Mouse (Mus musculus) heart, adult 18-20 months (tissue): Measurements from ENCODE around the gene Ccnl2. TPM values are rescaled to one million over a fixed set of nuclear protein-coding genes. Genes with fewer than 3 reads are reported as not detected.

Experiments used
- DNase-seq, 2 experiments: peaks; one replicate each; pipeline ENCODE4 v3.0.0; 2021 to 2022; ENCODE audit warnings: mixed read lengths in 1 of 2
- total RNA-seq, 2 experiments: library from RNA; stranded (reverse); gene quantifications; 2 replicates each; pipeline ENCODE4 v1.2.3; 2021

Gene Ccnl2
- total RNA-seq, 2 experiments from 2014 or later: 17.9 to 25.7 TPM

DNA sequence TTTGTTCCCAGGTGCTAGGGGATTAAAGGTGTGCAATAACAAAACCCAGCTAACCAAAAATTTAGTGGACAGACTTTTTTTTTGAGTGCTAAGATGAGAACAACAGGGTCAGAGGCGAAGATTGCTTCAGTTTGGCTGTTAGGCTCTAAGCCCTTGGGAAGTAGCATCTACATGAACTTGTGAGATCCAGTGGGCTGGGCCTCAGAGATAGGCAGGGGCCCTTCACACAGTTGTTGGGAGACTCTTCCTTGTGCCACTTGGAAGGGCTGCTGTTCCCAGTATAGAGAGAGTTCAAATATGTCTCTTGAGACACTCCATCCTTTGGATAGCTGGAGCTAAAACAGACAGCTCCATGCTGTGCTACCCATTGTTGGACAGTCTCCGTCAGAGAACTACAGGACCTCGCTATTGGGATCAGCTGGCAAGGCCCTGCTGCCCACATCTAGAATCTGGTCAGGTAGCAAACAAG is 22.2 kb upstream of the Ccnl2 start, which contains the start of gene Ankrd65:
Ankrd65 (plus strand) TSS at position 419 of the 469 bp plus-strand sequence.
- no peak for DNase-seq

- DNase-seq: no peak
Measured at GRCm38 (mm10) chr4:155790650-155791161, 21.6 kb upstream of the Ccnl2 start.

DNA sequence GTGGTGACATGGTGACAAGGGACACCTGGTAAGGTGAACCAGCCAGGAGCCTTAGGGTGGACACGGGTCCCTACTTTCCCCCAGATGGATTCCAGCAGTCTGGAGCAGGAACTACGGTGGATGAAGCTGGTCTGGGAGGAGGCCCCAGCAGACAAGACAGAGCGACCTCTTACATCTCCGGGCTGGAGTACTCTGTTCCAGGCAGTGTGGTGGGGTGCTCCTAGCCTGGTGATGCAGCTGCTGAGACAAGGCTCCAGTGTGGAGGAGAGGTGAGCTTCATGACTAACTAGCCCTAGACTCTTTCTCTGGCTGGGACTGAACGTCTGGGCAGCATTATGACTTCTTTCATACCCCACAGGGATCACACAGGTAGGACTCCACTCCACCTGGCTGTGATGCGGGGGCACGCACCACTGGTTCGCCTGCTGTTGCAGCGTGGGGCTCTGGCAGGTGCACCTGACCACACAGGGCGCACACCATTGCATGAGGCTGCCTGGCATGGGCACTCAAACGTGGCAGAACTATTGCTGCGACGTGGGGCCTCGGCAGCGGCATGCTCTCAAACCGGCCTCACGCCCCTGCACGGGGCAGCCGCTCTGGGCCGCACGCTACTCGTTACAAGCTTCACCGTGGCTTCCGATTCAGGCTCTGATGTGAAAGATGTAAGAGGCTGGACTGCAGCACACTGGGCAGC is 20.9 kb upstream of the Ccnl2 start:
- DNase-seq: peak in 1 of 2 experiments; percentile 0

- no peak for DNase-seq
Measured at GRCm38 (mm10) chr4:155793730-155794129, 18.6 kb upstream of the Ccnl2 start.

DNA sequence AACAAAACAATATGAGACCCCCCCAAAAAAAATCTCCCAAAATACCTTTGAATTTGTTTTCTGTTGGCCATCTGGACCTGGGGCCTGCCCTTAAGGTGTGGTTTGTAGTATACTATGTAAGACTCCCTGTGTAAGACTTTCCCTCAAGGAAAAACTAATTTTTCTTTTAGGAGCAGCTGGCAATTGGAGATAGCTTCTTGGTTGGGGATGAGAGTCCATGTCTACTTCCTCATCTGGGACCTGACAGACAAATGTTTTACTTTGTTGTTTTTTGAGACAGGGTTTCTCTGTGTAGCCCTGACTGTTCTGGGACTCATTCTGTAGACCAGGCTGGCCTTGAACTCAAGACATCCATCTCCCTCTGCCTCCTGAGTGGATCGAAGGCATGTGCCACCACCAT is 10.2 kb upstream of the Ccnl2 start:
- DNase-seq: no peak

- DNase-seq: no peak
Measured at GRCm38 (mm10) chr4:155802741-155803339, 9.4 kb upstream of the Ccnl2 start, which contains the start of gene Mrpl20. Mrpl20 (plus strand) TSS chr4:155802878.

DNA sequence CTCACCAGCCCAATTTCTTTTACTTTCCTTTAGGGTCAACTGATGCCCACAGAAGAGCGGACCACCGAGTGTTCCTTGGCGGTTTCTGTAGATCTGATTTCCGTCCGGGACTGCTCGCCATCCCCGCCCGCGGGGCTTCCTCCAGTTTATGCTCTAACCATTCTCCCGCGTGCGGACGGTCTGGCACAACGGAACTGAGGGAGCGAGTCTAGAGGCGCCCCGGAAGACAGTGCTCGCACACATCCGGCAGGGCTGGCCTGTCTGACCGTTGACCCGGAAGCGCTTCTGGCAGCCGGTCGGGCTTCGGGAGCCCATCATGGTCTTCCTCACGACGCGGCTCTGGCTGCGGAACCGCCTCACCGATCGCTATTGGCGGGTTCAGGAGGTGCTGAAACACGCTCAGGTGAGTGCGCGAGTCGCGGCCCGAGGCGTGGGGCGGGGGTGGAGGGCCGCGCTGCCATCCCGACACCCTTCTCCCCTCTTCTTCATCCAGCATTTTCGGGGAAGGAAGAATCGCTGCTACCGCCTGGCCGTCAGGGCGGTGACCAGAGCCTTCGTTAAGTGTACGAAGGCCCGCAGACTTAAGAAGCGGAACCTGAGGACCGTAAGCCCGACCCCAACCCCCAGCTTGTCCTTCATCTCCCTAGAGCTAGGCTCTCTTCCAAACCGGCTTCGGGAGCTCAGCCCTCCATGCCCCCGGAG is 8.8 kb upstream of the Ccnl2 start:
- peak; percentile 96 to 98 for DNase-seq

DNA sequence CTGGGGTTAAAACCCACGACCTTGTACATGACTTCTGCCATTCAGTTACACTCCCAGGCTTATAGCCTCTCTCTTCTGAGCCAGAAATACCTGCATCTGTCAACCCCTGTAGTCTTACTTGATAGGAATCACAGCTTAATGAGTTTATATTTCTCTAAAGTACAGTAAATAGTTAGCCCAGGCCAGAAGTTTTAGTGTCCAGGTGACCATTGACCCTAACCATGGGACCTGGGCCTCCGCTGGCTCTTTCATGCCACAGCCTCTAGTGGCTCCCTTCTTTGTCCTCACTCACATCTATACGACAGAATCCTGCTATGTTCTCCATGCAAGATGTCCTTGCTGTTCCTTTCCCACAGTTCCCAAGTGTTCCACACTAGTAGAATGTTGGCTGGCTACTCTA is 4.4 kb upstream of the Ccnl2 start:
- no peak for DNase-seq

DNA sequence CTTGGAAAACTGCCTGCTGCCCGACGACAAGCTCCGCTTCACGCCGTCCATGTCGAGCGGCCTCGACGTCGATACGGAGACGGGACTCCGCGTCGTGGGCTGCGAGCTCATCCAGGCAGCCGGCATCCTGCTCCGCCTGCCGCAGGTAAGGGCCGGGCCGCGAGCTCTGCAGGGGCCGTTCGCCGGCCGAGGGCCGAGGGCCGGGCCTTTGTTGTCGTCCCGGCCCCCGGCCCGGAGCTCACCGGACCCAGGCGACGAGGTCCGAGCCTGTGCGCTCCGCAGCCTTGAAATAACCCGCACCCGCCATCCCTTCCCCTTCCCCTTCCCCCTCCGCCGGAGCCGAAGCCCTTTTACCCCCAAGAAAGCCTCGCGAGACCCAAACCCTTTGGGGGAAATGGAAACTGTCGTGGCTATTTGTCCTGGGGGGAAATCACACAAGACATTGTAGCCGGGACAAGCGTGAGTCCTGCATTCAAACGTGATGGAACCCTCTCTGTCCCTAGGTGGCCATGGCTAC is 434 bp downstream of the Ccnl2 start:
- DNase-seq: peak in 1 of 2 experiments; percentile 33

GRCm38 (mm10) chr4:155817533-155817932 is 5.2 kb downstream of the Ccnl2 start:
- no peak for DNase-seq

- DNase-seq: peak in 1 of 2 experiments; percentile 37
Measured at GRCm38 (mm10) chr4:155821025-155821424, 8.7 kb downstream of the Ccnl2 start.

DNA sequence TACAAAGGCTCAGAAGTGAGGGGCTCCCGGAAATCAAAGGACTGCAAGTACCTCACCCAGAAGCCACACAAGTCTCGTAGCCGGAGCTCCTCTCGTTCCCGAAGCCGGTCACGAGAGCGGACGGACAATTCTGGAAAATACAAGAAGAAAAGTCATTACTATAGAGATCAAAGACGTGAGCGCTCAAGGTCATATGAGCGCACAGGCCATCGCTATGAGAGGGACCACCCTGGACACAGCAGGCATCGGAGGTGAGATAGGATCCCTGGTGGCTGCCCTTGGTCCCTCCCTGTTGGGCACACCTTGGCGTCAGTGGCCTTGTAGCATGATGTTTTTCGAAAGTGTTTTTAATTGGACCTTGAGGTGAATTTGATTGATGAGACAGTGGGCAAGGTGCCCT is 11.2 kb downstream of the Ccnl2 start:
- no peak for DNase-seq

DNA sequence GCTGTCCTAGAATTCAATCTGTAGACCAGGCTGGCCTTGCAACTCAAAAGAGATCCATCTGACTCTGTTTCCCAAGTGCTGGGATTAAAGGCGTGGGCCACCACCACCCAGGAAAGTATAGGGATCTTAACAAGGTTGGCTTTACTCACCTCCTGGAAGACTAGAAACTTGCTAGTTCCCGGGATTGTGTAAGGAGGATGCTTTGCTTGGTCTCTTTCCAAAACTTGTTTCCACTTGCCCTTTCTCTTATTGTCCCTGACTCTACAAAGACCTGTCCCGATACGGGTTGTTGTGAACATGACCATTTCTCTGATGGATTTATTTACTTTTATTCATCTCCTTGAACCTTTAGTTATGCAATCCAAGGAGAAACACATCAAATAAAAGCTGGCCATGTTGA is 17.6 kb downstream of the Ccnl2 start:
- no peak for DNase-seq

DNA sequence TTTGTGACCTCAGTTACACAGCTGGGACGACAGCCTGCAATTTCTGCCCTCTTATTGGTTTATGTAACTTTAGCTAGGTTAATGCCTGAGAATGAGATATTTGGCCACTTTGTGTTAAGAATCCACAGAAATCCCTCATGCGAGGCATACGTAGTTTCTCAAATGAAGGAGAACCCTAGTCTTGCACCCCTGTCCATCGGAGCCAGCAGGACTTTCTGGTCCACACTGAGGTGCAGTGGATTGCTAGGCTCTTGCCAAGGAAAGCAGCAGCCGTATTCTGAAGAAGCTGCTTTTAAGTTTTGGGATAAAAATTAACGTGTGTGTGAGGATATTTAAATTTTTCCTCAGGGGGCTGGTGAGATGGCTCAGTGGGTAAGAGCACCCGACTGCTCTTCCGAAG is 18.3 kb downstream of the Ccnl2 start:
- no peak for DNase-seq

GRCm38 (mm10) chr4:155831205-155831766 is 19.0 kb downstream of the Ccnl2 start, which contains the start of gene Aurkaip1:
Aurkaip1 (plus strand) TSS chr4:155831272.
- DNase-seq: peak; percentile 96

DNA sequence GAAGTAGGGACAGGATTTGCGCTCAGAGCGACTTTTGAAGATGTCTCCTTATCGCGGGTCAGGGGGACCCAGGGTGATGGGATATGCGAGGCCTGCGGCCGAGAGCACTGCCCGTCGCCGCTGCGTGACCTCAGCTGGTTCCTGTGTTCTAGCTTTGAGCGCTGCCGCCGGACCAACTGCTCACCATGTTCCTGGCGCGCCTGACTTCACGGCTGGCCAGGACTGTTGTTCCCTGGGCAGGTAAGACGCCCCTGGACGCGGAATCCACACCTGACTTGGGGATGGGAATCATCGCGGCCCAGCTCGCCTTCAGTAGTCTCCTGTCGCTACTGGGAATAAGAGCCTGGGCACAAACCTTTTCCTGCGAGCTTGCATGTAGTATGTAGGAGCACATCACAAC is 19.5 kb downstream of the Ccnl2 start:
- no peak for DNase-seq

DNA sequence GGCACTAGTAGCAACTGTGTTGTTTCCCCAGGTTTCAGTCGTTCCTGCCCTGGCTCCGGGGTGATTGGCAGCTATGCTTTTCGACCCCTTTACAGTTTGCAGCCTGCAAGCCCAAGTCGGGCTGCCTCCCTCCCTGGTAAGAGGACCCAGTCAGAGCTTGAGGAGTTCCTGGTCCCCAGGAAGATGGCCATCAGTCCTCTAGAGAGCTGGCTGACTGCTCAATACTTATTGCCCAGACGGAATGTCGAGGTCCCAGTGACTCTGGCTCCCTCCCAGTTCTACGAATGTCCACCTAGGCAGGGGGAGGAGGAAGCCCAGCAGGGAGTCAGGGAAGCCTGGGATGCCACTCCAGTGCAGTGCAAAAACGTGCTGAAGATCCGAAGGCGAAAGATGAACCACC is 20.0 kb downstream of the Ccnl2 start:
- DNase-seq: no peak

DNA sequence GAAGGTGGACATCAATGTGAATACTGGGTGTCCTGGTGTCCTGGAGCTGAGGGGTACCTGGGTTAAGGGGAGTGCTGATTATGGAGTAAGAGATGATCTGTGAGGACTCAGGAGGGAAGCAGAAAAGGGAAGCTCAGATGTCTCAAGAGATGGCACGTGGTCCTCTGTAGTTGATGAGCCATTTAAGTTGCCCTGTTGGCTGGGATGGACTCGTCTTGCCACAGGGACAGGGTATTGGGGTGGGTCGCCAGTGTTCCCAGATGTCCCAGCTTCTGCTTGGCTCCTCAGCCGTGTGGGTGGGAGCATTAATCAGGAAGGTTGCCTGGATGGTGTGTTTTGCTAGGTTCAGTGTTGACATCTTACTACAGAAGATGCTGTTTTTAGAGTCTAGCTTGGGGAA is 20.9 kb downstream of the Ccnl2 start:
- no peak for DNase-seq

GRCm38 (mm10) chr4:155833836-155834235 is 21.5 kb downstream of the Ccnl2 start:
- DNase-seq: peak; percentile 90 to 92

- DNase-seq: peak; percentile 72 to 85
Measured at GRCm38 (mm10) chr4:155837404-155838010, 25.2 kb downstream of the Ccnl2 start.
